Mouse (Mus musculus) small intestine, adult 2 months (tissue): Measurements from ENCODE around the gene Ankrd27.

Source experiments
- CTCF ChIP-seq: fragments of 200-500 bp; IDR thresholded peaks from 2 replicates; pipeline ENCODE4 v1.5.1; 2012; ENCODE audit warnings: low read depth, mild to moderate bottlenecking, control low read depth, inconsistent platforms, low read length, moderate library complexity, mixed read lengths; ENCODE audit not compliant: insufficient replicate concordance, insufficient read length; ENCODE audit errors: extremely low read depth
- POLR2A ChIP-seq: fragments of 200-500 bp; IDR thresholded peaks from 2 replicates; pipeline ENCODE4 v1.6.1; 2012; ENCODE audit warnings: low read depth, mild to moderate bottlenecking, control low read depth, inconsistent platforms, low read length, moderate library complexity

DNA sequence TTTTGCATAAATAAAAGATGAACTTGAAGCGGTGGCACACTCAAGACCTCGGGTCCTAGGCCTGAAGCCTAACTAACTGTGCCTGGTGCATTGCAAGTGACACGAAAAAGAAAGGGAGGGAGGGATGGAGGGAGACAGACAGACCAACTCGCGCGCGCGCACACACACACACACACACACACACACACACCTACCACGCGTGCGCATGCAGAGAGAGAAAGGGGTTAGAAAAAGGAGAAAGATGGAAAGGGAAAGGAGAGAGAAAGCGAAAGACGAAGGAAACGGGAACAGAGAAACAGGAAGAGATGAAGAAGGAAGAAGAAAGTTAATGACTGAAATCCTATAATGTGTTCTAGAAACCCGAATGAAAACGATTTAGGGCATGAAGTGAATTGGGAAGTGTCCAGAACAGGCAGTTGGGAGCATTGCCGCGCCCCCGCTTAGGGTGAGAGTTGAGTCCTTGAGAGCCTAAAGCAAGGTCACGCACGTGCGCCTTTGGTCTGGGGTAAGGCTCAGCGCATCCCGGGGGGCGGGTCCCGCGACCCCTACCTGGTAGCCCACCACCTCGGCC is 31.4 kb upstream of the Ankrd27 start:
- no peak for TF ChIP-seq CTCF
- no peak for TF ChIP-seq POLR2A
